Mouse (Mus musculus) megakaryocyte progenitor cell, adult 5-6 weeks (primary cell): Measurements from ENCODE around the gene Dock9. TPM values are rescaled to one million over a fixed set of nuclear protein-coding genes. Genes with fewer than 3 reads are reported as not detected.

Experiments used
- ATAC-seq: replicated peaks from 2 replicates; pipeline ENCODE4 v1.8.0; 2016; ENCODE audit warnings: mild to moderate bottlenecking, moderate TSS enrichment, inconsistent platforms; ENCODE audit not compliant: poor library complexity
- total RNA-seq, 2 experiments: library from RNA; stranded (forward) in 1 of 2; stranded (reverse) in 1 of 2; fragments of 157-497, 149-512 nt in 1 of 2; fragments of 200-1000 nt in 1 of 2; gene quantifications; 2 replicates each; pipeline versions ENCODE4 v1.2.3 to v1.2.4; 2015 to 2017

Gene Dock9
- total RNA-seq, 2 experiments from 2014 or later: 11.6 to 14.3 TPM

- peak; percentile 66 for ATAC-seq
These were observed 251.9 kb downstream of the Dock9 start for GRCm38 (mm10) chr14:121545551-121546331.

GRCm38 (mm10) chr14:121541262-121541661 is 256.4 kb downstream of the Dock9 start:
- no peak for ATAC-seq

GRCm38 (mm10) chr14:121534501-121534900 is 263.1 kb downstream of the Dock9 start:
- ATAC-seq: no peak

GRCm38 (mm10) chr14:121530853-121531252 is 266.8 kb downstream of the Dock9 start:
- no peak for ATAC-seq

- peak; percentile 69 for ATAC-seq
These were observed 269.8 kb downstream of the Dock9 start for GRCm38 (mm10) chr14:121527883-121528282.

GRCm38 (mm10) chr14:121527201-121527600 is 270.4 kb downstream of the Dock9 start:
- ATAC-seq: peak; percentile 61

- ATAC-seq: peak; percentile 58
These were observed 275.9 kb downstream of the Dock9 start for GRCm38 (mm10) chr14:121521709-121522108.

GRCm38 (mm10) chr14:121516881-121517280 is 280.8 kb downstream of the Dock9 start:
- peak; percentile 58 for ATAC-seq

GRCm38 (mm10) chr14:121508929-121509328 is 288.7 kb downstream of the Dock9 start:
- ATAC-seq: no peak

- peak; percentile 55 for ATAC-seq
These were observed 291.3 kb downstream of the Dock9 start for GRCm38 (mm10) chr14:121506336-121506735.

GRCm38 (mm10) chr14:121505485-121505860 is 292.2 kb downstream of the Dock9 start:
- ATAC-seq: no peak

GRCm38 (mm10) chr14:121504781-121505484 is 292.7 kb downstream of the Dock9 start, which contains the start of gene Slc15a1:
Gene Slc15a1, minus strand, starts transcription at chr14:121505252.
- ATAC-seq: 0 out of 2 replicates have a peak, but pooled peaks have one; percentile 20

GRCm38 (mm10) chr14:121500577-121500976 is 297.1 kb downstream of the Dock9 start:
- peak; percentile 49 for ATAC-seq

GRCm38 (mm10) chr14:121499769-121500168 is 297.9 kb downstream of the Dock9 start:
- ATAC-seq: no peak

- no peak for ATAC-seq
These were observed 299.8 kb downstream of the Dock9 start for GRCm38 (mm10) chr14:121497800-121498199.

- no peak for ATAC-seq
These were observed 301.9 kb downstream of the Dock9 start for GRCm38 (mm10) chr14:121495741-121496140.

- no peak for ATAC-seq
These were observed 302.5 kb downstream of the Dock9 start for GRCm38 (mm10) chr14:121495120-121495519.

GRCm38 (mm10) chr14:121494238-121494637 is 303.4 kb downstream of the Dock9 start:
- ATAC-seq: no peak

GRCm38 (mm10) chr14:121493712-121494111 is 303.9 kb downstream of the Dock9 start:
- ATAC-seq: no peak

- no peak for ATAC-seq
These were observed 305.3 kb downstream of the Dock9 start for GRCm38 (mm10) chr14:121492328-121492727.
